Mouse (Mus musculus) frontal cortex, postnatal 14 days (tissue): ENCODE data around the gene Hoxc6.

ENCODE experiments used
- DNase-seq, 2 experiments: peaks; one replicate each; pipeline ENCODE4 v3.0.0; 2022; ENCODE audit warnings: low spot score in 2 of 2

The Hoxc6 gene

GRCm38 (mm10) chr15:102990461-102991397 is 7.3 kb upstream of the Hoxc6 start, which contains the start of gene Hoxc8:
Gene Hoxc8, plus strand, starts transcription at chr15:102990607.
- no peak for DNase-seq

DNA sequence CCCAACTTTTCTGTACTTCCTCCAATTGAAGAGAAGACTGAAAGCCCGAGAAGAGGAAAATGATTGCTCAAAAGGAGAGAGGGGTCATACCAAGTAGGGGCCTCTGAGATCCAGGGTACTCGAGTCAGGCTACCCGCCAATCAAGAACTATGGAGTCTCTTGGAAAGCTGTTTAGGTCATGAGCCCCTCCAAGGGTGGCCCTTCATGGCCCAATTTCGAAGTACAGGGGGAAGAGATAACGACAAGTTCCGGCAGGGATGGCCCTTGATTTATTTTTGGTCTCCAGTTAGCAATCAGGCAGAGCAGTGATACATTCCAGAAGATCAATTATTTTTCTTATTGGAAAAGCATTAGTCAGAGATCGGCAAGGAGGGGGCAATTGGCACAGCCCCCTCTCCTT is 6.3 kb upstream of the Hoxc6 start:
- DNase-seq = no peak

GRCm38 (mm10) chr15:102992206-102992605 is 5.9 kb upstream of the Hoxc6 start:
- no peak for DNase-seq

DNA sequence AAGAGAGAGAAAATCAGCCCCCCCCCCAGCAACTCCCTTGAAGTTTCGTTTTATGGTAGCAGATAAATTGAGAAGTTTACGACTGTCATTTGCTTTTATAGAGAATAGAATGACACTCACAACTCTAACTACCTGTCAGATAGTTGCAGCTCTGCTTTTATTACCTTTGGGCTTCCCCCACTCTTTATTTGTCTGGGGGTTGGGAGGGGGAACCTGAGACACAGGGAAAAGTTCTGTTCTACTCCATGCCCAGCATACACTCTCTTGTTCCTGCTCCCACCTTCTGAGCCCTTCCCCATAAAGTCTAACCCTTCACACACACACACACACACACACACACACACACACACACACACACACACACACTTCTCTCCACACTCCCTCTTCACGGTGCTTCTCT is 5.2 kb upstream of the Hoxc6 start:
- DNase-seq = no peak

DNA sequence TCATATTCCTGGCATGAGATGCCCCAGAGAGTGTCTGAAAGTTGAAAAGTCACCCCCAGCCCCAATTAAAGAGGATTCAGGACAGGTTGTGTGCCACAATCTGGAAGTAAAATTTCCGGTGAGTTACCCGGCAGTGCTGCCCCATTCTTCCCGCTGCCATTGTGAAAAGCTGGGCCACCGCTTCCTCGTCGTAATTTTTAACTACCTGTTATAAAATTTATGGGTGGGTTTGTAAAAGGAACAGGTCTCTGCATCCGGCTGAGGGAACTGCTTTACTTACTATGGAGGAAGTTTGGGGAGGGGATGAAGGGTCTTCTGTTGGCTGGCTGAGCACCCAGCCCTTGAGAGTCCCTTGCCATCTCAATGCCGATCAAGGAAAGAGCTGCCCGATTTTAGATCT is 1.5 kb upstream of the Hoxc6 start:
- no peak for DNase-seq

DNA sequence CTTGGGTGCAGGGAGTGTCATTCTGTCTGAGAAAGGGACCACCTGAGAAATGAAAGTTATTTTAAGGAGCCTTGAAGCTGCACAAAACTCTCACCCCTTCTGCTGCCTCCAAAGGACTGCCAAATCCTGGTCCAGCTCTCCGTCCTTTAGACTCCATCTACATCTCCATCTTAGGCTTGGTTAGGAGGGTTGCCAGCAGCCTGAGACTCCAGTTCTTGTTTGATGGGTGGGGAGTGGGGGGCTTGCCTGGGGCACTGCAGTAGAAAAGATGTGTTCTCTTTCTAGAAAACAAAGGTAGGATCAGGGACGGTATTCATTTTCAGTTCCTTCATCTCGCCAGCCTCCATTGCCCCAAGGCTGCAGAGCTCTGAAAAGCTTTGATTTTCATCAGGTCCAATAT is 626 bp upstream of the Hoxc6 start:
- no peak for DNase-seq

DNA sequence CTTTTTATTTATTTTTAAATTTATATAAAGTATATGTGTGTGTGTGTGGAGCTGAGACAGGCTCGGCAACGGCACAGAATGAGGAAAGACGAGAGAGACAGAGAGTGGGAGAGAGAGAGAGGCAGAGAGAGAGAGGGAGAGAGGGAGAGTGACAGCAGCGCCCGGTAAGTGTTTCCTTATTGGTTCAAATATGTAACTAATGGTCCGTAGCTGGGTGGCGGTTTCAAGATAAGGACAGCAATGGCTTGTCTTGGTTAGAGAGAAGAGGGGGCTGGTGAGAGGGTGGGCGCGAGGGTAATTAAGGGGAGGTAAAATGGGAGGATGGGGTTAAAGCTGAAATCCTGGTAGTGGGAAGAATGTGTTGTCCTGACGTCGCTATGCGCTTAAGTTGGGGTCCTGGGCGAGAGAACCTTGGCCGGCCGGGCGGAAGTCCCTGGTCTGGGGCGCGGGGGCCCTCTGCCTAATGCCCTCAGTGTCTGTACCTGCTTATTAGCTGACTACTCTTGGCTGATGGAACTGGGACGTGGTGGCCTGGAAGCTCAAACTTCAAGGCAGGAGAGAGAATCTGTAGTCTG is 638 bp downstream of the Hoxc6 start:
- no peak for DNase-seq

- no peak for DNase-seq
Observed at GRCm38 (mm10) chr15:102999183-102999831, 1.2 kb downstream of the Hoxc6 start.

DNA sequence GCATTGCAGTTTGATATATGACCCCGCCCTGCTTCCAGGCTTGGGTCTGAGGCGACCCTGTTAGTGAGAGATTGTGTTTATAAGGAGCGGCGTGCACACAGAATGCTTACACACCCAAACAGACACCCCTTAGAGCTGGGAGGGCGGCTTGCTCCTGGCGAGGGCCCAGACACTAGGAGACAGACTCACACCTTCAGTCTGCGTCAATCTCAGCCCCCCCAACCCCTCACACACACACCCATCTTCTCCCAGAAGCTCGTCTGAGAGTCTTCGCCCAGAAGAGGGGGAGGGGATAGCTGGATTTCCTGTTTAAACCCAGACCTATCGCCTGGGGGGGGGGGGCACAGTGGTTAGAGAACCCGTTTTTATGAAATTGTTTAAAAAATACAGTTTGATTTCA is 1.9 kb downstream of the Hoxc6 start:
- DNase-seq = no peak

DNA sequence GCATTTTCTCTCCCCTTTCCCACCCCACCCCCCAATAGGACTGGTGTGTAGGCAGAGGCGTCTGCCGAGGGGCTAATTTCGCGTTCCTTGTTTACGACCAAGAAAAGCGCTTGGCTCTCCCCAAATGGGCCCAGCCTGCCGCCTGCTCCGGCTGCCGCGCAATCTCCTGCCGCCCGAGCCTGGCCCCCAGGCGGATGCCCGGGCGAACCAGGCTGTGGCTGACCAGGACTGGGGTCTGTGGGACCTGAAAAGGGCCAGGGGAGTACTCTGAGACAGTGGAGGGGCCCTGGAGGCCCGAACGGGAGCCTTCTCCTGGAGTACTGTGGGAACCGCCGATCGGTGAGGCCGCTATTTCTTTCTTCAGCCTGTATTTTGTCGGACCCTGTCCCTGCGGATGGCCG is 2.4 kb downstream of the Hoxc6 start:
- no peak for DNase-seq

GRCm38 (mm10) chr15:103001370-103001769 is 3.3 kb downstream of the Hoxc6 start:
- DNase-seq = no peak

- no peak for DNase-seq
Observed at GRCm38 (mm10) chr15:103002156-103002555, 4.1 kb downstream of the Hoxc6 start.

- DNase-seq = no peak
Observed at GRCm38 (mm10) chr15:103002821-103003448, 4.9 kb downstream of the Hoxc6 start.

DNA sequence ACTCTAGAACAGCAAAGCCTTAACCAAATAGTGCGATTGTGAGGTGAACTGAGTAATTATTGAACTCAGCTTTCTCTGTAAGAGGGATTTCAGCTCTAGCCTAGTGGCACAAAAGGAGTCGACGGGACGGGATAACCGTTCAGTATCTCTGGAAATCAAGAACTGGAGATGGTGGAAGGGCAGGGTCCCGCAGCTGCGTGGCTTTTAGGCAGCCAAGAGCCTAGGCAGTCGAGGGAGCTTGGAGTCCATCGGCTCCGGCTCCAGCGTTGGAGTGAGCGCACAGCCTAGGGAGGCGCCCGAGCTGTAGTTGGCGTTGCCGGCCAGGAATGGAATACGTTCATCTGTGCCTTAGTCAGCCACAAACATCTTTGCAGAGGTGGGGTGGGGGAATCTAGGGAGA is 7.3 kb downstream of the Hoxc6 start:
- no peak for DNase-seq

GRCm38 (mm10) chr15:103005797-103006196 is 7.7 kb downstream of the Hoxc6 start:
- no peak for DNase-seq

- DNase-seq = no peak
Observed at GRCm38 (mm10) chr15:103006326-103006725, 8.3 kb downstream of the Hoxc6 start.

DNA sequence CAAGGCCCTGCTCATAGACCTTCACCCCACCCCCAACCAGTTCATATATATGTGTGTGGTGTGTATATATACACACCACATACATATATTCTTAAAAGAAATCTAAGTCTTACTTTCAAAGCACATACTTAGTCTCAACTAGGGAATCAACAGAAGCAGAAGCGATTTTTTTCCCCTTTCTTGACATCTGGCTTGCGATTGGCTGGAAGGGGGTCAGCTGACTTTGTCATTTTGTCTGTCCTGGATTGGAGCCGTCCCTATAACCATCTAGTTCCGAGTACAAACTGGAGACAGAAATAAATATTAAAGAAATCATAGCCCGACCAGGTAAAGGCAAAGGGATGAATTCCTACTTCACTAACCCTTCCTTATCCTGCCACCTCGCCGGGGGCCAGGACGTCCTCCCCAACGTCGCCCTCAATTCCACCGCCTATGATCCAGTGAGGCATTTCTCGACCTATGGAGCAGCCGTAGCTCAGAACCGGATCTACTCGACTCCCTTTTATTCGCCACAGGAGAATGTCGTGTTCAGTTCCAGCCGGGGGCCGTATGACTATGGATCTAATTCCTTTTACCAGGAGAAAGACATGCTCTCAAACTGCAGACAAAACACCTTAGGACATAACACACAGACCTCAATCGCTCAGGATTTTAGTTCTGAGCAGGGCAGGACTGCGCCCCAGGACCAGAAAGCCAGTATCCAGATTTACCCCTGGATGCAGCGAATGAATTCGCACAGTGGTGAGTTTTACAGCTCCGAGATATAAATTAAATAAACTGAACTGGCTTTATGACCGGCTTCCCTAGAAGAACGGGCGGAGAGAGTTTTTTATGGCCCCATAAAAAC is 11.4 kb downstream of the Hoxc6 start:
- DNase-seq = no peak

GRCm38 (mm10) chr15:103010112-103010846 is 12.2 kb downstream of the Hoxc6 start:
- no peak for DNase-seq

DNA sequence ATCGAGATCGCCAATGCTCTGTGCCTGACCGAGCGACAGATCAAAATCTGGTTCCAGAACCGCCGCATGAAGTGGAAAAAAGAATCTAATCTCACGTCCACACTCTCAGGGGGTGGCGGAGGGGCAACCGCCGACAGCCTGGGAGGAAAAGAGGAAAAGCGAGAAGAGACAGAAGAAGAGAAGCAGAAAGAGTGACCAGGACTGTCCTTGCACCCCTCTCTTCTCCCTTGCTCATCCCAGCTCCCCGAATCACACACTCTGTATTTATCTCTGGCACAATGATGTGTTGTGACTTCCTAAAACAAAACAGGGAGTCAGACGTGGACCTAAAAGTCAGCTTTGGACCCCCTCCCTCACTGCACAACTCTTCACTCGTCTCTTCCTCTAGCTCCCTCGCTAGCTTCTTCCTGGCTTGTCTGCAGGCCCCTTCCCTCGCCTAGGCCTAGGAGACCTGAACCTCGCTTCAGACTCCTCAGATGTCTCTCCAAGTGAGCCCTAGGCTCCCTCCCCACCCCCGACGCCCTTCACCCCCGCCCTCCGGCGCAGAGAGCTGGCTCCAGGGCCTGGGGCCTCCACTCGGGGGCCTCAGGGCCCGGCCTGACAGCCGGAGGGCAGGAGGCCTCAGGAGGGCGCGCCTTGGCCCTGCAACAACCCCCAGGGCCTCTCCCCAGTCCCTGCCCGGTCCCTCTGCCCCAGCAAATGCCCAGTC is 12.9 kb downstream of the Hoxc6 start:
- DNase-seq = no peak

DNA sequence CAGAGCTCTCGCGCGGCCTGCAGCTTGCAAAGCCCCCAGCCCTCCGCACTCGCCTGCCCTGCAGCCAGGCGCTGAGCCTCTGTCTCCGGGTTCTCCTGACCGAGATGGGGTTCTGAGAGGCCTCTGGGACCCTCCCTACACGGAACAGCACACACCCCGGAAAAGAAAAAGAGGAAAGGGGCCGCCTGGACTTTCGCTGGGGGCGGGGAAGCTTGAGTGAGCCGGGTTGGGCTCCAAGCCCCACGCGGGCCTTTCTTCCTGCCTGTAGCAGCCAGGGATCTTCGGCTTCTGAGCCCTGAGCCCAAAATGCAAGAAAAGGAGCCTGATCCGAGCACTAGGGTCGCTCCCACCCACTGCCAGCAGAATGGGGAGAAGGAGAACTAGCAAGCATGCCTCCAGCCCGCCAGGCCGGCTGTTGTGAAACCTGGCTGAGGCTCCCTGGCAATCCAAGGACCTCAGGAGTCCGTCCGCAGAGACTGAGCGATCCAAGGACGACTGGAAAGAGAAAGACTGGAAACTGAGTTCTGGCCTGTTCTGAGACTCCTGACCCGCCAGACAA is 13.9 kb downstream of the Hoxc6 start:
- DNase-seq = no peak
